Mouse (Mus musculus) lung, adult 2 months (tissue): Measurements from ENCODE around the gene Dctn3. TPM values are rescaled to one million over a fixed set of nuclear protein-coding genes. Genes with fewer than 3 reads are reported as not detected.

Experiments used
- DNase-seq: peaks from one replicate; pipeline ENCODE4 v3.0.0; 2022
- H3K4me1 ChIP-seq: fragments of 200-500 bp; 2 replicates; pipeline ENCODE4 v1.6.1; 2011; ENCODE audit warnings: low read length; ENCODE audit not compliant: control insufficient read depth, insufficient read depth
- H3K4me3 ChIP-seq: fragments of 200-500 bp; replicated peaks from 2 replicates; pipeline ENCODE3; 2011; ENCODE audit warnings: low read depth, mild to moderate bottlenecking, control low read depth, low read length; ENCODE audit errors: extremely low read depth
- CTCF ChIP-seq: fragments of 200-500 bp; IDR thresholded peaks from 2 replicates; pipeline ENCODE4 v1.5.1; 2011; ENCODE audit warnings: mild to moderate bottlenecking, low read length, control low read depth; ENCODE audit not compliant: insufficient read depth
- POLR2A ChIP-seq: fragments of 200-500 bp; IDR thresholded peaks from 2 replicates; pipeline ENCODE4 v1.6.1; 2011; ENCODE audit warnings: low read depth, mild to moderate bottlenecking, control low read depth, low read length, borderline replicate concordance; ENCODE audit errors: extremely low read depth
- WGBS: fragments of 180-500 bp; shearing (Covaris S2); methylation state at CpG from one replicate; pipeline ENCODE4 v1.1.7; 2018; 5-methylcytosine and 5-hydroxymethylcytosine counted together
- polyA plus RNA-seq: library from polyadenylated mRNA; depleted of rRNA; stranded (reverse); fragments of >200 nt; gene quantifications from 2 replicates; pipeline ENCODE4 v1.2.3, GENCODE M21; 2012

The Dctn3 gene
- polyA plus RNA-seq, 1 experiment = 44.3 TPM

- DNase-seq = no peak
- no peak for TF ChIP-seq CTCF
- TF ChIP-seq POLR2A = no peak
- WGBS = 93% methylated on average over 4 of the region's 4 CpGs
- Histone ChIP-seq H3K4me3 (no peak overlapping the region), H3K4me1 (peaks cover 12% of the 10 kb centered on the region)
These were observed 35.7 kb upstream of the Dctn3 start for GRCm38 (mm10) chr4:41758701-41759100.

GRCm38 (mm10) chr4:41758021-41758420 is 35.1 kb upstream of the Dctn3 start:
- DNase-seq = no peak
- peaks cover 12% of the 10 kb centered on the region for H3K4me1 ChIP-seq
- WGBS = 80% methylated on average over 11 of the region's 11 CpGs
- no peak overlapping the region for H3K4me3 ChIP-seq
- TF ChIP-seq POLR2A (no peak), CTCF (no peak)

- no peak overlapping the region for H3K4me3 ChIP-seq
- TF ChIP-seq CTCF (no peak), POLR2A (no peak)
- peaks cover 12% of the 10 kb centered on the region for H3K4me1 ChIP-seq
- 95% methylated on average over 13 of the region's 13 CpGs for WGBS
- no peak for DNase-seq
These were observed 34.4 kb upstream of the Dctn3 start for GRCm38 (mm10) chr4:41757321-41757720.

GRCm38 (mm10) chr4:41756440-41756839 is 33.5 kb upstream of the Dctn3 start:
- TF ChIP-seq POLR2A = no peak
- no peak for TF ChIP-seq CTCF
- no peak for DNase-seq
- peaks cover 8% of the 10 kb centered on the region for H3K4me1 ChIP-seq
- 63% methylated on average over 8 of the region's 8 CpGs for WGBS
- H3K4me3 ChIP-seq = peak overlapping the region; percentile 26

- DNase-seq = peak; percentile 91
- TF ChIP-seq POLR2A (peak; percentile 72; the same call in 1 of the 2 replicates), CTCF (peak; percentile 84)
- WGBS = under 1% methylated on average over 57 of the region's 57 CpGs
- Histone ChIP-seq H3K4me3 (peak within 1 kb of the TSS; percentile 91), H3K4me1 (peaks cover 4% of the 10 kb centered on the region; the same call in 1 of the 2 replicates)
These were observed 32.7 kb upstream of the Dctn3 start, which contains the start of gene Sigmar1 for GRCm38 (mm10) chr4:41755338-41756305. TSS of gene Sigmar1 (minus strand) at chr4:41756157.

- peaks cover 4% of the 10 kb centered on the region; the same call in 1 of the 2 replicates for H3K4me1 ChIP-seq
- peak within 1 kb of the TSS; percentile 91 for H3K4me3 ChIP-seq
- TF ChIP-seq CTCF = no peak
- no peak for TF ChIP-seq POLR2A
- 14% methylated on average over 14 of the region's 14 CpGs for WGBS
- DNase-seq = no peak
These were observed 31.9 kb upstream of the Dctn3 start, which contains the start of gene Galt for GRCm38 (mm10) chr4:41754797-41755337. TSS of gene Galt (plus strand) at chr4:41755228.

GRCm38 (mm10) chr4:41745021-41745420 is 22.1 kb upstream of the Dctn3 start:
- WGBS = 79% methylated on average over 1 of the region's 1 CpGs
- peaks cover 3% of the 10 kb centered on the region; the same call in 1 of the 2 replicates for H3K4me1 ChIP-seq
- no peak for DNase-seq
- TF ChIP-seq POLR2A (no peak), CTCF (no peak)
- H3K4me3 ChIP-seq = no peak overlapping the region

GRCm38 (mm10) chr4:41744131-41744530 is 21.2 kb upstream of the Dctn3 start:
- Histone ChIP-seq H3K4me1 (peaks cover 3% of the 10 kb centered on the region; the same call in 1 of the 2 replicates), H3K4me3 (no peak overlapping the region)
- no peak for TF ChIP-seq CTCF
- no peak for TF ChIP-seq POLR2A
- DNase-seq = no peak
- 71% methylated on average over 2 of the region's 2 CpGs for WGBS

GRCm38 (mm10) chr4:41741158-41741560 is 18.2 kb upstream of the Dctn3 start:
- peak overlapping the region; percentile 85 for H3K4me3 ChIP-seq
- under 1% methylated on average over 27 of the region's 27 CpGs for WGBS
- peak; percentile 91 for DNase-seq
- TF ChIP-seq CTCF (no peak), POLR2A (peak; percentile 92; the same call in 1 of the 2 replicates)
- H3K4me1 ChIP-seq = peaks cover 3% of the 10 kb centered on the region; the same call in 1 of the 2 replicates
